Mouse (Mus musculus) gastrocnemius, adult 18-20 months (tissue): ENCODE measurements at regions not wholly inside any gene's neighbourhood (a gene's known extent, or its start where the extent isn't known, plus 50 kb on each side); places are given as distances from the start of the nearest gene placed in this dataset.

Experiments
- DNase-seq: peaks from one replicate; pipeline ENCODE4 v3.0.0; 2021; ENCODE audit warnings: low spot score

DNA sequence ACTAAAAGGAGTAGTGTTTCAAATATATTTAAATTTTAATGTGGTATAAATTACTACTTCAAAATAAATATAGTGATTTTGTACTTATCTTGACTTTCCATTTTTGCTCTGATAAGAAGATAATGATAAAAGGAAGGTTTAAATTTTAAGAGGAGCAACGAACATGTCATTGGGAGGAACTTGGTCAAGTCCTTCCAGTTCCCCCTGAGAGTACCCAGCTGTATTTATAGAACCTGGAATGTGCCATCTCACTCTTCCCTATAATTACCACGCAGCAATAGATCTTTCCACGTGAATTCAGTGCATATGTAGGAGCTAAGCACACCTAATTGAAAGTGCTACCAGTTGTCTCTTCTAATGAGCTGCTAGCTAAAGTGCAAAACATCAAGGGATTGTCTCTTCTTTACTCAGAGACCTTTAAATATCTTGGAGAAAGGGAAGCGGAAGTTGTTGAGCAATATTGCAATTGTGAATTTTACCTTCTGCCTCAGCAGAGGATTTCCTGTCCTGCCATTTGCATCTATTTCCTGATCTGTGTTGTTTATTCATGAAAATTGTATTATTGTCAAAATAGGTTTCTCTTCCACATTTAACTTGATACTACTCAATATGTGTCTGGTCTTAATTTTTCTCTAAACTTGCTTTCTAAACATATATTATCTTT is 1243.0 kb upstream of the Zeb2 start:
- DNase-seq: no peak

DNA sequence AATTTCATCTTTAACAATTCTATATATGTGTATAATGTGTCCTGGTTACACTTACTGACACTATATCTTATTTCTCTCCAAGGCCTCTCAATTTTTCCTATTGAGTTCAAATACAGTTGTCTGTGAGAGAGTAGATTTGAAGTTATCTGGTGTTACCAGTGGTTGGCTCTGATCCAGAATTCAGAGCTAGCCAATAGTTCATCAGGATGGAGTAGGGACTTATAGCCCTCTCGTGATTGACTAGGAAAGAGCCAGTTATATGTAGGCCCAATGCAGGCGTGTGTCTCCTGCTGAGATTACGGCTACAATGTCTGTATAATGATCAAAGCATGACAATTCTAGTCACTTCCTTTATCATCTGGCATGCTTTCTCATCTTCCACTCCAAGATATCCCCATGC is 1241.0 kb upstream of the Zeb2 start:
- DNase-seq: no peak

DNA sequence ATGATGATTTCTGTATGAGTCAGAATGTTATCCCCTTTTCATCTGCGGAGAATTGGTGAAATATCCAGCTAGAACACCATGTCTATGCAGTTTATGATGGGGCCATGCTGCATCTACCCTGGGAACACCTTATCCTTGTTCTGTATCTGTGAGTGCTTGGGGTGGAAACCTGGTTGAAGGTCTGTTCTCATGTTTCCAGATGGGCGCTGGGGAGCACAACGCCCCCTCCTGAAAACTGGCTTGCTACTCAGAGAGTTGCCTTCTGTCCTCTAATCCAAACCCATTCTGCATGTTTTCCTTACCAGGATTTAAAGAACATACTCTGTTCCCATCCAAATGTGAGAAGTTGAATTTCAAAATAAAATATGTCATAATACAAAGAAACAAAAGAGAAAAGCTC is 1239.5 kb upstream of the Zeb2 start:
- DNase-seq: no peak

DNA sequence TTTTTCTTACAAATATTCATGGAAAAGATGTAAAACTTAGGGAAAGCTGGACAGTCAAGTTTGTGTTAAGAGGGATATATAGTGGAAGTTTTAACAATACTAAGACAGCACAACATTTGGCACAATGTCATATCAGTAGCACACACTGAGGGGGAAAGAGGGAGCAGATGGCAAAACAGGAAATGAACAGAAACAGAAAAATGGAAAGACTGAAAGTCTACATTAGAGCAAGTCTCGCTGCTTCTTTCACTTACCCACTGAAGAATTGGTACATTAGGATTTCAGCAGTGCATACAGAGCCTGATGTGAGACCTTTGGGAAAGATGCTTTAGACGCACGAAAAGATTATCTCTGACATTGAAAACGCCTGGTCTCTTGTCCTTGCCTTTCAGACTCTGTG is 1223.5 kb upstream of the Zeb2 start:
- DNase-seq: no peak

DNA sequence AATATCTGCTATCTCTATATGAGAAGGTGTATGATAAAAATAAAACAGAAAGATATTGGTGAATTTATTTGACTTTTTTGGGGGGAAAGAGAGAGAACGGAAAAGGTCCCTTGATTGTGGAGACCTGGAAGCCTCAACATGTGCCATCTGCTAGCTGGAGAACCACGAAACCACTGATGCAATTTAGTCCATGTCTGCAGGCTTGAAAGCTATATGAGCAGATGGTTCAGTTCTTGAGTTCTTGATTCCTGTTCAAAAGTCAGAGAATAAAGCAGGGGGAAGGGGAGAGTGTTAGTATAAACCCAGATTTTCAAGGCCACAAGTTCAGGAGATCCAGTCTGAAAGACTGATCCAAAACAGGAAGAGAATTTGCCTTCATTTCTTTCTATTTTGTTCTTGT is 1199.5 kb upstream of the Zeb2 start:
- no peak for DNase-seq

DNA sequence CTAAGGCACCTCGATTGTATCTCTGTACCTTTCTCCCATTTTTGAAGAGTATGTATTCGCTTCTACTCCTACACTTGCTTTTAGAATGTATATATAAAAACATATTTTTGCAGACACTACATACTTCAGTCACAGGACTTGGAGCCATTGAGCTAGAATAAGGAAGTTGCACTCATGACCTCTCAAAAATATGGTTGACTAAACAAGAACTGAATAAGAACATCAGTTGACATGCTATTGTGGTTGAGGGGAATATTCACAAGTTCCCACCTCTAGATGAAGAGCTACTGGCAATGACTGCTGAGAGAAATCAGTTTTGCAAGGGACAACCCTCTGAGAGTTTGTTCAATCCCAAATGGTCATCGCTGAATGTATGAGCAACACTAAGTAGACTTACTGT is 1198.0 kb upstream of the Zeb2 start:
- no peak for DNase-seq

DNA sequence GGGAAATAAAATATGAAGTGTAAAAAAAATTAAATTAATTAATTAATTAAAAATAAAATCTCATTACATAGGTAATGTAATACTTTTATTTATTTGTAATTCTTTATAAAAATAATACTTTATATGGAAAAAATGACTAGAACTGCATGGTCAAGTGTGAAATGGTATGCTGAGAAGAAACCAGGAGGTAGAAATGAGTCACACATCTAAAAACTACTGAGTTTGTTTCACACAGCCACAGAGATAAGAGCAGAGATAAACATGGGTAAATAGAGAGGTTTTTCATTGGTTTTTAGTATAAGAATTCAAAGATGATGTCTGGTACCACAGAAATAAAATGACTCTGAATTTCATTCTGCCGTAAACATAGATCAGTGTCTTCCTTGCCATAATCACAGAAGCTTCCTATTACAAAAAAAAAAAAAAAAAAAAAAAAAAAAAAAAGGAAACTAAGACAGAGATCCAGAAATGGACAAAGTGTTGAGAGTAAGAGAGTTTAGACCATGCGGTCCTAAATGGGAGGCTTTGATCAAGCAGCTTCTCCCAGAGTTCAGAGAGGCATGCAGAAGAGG is 1190.5 kb upstream of the Zeb2 start:
- no peak for DNase-seq

DNA sequence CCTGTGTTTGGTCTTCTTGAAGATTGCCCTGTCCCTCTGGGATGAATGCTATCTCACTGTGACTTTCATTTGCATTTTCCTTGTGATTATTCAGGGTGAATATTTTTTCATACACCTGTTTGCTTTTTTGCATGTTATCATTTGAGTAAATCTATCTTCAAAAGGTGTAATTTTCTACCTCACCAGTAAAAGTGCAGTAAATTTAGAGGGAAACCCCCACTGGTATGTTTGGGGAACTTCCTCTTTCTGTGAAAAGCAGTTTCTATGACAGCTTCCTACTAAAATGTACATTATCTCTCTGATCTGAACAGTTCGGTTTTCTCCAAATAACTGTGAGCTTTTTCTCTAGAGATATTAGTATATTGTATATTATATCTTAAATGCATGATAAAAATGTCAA is 1185.4 kb upstream of the Zeb2 start:
- no peak for DNase-seq

DNA sequence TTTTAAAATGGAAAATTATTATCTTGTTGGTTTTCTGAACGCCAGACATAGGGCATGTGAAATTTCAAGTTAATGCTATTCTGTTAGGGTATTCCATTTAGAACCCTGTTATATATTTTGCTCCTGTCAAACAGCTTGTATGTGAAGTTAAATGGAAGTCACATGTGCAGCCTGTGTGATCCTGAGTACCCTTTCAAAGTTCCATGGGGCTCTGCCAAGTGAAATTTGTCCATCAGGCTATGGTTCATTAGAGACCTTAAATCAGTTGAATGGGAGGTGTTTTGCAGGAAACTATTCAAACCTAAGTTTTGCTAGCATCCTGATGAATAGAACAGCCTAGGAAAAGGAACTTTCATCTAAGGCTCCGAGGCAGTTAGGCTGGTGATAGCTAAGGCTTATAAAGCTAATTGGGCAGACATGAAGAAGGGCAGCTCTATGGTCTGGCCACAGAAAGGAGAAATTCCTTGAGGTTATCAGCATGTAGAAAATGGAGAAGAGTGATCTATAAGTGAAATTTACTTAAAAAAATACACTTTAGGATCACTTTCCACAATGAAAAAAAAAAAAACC is 1180.2 kb upstream of the Zeb2 start:
- DNase-seq: no peak

DNA sequence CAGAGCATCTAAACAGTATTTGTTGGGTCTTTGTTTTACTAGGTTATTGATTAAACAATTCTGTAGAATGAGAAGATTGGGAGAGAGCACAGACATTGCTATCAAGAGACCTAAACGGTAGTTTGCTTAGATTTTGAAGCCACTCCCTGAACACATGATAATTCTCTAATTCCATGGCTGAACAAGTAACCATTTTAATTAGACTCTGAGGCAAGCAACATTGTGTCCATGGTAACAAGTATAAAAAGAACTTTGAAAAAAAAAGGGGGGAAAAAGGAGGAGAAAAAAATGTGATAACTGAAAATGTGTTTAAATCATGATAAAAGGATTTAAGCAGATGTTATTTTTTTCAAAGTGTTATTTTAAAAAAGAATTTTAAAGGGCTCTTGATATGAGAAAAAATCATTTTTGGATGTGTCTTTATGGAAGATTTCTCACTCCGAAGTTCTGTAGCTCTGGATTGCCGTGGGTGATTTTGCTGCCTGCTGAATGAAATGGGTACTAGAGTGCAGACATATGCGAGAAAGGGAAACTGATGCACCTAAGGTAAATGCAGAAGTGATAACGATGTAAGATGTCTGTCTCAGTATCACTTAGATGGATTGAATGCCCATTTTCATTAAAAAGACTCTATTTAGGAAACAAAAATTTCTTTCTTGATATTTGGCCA is 1166.9 kb upstream of the Zeb2 start:
- no peak for DNase-seq

DNA sequence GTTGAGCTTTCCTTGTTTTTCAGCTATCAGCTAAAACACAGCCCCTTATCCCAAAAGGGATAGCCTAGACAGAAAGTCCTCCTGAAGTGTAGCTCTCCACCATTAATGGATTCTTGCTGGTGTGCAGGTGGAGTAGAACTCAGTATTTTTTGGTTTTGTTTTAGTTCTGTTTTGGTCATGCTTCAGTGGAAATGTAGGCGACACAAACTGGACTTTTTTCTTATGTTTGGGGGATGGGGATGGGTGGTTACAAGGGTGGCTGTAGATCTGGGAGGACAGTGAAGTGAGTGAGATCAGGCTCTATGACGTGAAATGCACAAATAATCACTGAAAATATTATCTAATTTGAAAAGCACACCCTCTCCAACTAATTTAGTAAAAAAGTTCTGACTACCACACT is 1163.6 kb upstream of the Zeb2 start:
- DNase-seq: no peak

DNA sequence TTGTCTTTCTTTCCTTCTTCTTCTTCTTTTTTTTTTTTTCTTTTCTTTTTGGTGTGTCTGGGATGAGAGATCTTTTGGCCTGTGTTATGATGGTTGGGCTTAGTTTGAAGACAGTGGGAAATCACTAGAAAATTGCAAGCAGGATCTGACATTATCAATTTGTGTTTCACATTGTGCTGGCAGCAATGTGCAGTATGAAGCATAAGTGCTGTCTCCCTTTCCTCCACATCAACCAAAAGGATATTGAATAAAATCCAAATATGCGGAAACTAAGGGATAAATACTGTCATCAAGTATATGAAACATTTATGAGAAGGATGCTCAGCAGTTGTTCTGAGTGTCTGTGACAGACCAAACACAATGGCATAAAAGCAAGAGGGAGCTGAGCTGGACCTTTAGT is 1144.4 kb upstream of the Zeb2 start:
- no peak for DNase-seq

DNA sequence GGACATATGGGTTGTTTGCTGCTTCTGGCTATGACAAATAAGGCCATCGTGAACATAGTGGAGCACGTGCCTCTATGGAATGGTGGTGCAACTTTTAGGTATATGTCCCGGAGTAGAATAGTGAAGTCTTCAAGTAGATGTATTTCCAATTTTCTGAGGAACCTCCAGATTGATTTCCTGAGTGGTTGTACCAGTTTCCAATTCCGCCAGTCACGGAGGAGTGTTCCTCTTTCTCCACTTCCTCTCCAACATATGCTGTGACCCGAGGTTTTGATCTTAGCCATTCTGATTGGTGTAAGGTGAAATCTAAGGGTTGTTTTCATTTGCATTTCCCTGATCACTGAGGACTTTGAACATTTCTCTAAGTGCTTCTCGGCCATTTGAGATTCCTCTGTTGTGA is 1134.4 kb upstream of the Zeb2 start:
- no peak for DNase-seq

DNA sequence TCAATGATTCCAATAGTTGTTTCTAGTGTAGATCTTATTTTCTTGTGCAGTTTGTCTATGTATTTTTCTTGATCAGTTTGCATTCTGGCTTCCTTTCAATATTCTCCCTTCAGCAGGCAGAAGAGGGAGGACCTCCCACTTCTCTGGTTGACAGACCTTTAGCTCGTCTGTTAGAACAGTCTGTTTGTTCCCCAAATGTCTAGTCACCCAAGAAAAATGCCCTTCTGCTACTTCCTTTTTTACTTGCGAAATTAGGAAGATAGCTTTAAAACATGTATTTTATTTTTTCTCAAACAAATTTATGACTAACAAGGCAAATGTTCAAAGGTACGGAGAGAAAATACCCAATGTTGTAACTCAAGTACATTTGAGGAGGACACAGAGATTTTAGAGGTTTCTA is 1128.5 kb upstream of the Zeb2 start:
- DNase-seq: no peak

DNA sequence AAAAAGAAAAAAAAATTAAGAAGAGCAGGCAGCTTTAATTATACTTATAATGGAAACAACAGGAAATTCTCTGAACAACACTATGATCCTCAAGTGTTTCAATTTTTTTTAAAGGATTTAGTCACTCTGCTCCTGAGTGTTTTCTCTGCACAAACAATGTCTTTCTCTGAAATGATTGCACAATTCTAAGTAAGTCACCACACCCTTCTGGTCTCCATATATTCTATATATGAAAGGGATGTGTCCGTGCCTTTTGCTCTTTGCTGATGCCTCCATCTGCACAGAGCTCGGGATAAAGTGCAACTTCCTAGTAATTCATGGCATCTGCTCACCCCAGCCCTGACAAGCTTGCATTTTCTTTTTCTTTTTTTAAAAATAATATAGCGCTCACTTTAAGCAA is 1127.5 kb upstream of the Zeb2 start:
- no peak for DNase-seq

DNA sequence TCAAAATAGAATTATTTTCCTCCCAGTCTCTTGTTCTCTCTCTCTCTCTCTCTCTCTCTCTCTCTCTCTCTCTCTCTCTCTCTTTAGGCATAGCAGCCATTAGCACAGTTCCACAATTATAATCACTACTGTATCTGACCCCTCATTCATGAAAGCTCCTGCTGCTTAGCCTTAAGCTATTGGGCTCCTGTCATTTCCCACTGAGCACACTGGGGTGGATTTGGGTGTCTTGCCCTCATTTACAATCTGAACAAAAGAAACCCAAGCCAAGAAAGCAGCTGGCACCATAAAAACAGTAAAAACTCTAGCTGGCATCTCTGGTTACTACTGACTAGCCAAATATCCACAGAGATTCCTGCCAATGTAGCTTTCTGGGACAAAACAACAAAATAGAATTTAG is 1125.6 kb upstream of the Zeb2 start:
- DNase-seq: no peak

DNA sequence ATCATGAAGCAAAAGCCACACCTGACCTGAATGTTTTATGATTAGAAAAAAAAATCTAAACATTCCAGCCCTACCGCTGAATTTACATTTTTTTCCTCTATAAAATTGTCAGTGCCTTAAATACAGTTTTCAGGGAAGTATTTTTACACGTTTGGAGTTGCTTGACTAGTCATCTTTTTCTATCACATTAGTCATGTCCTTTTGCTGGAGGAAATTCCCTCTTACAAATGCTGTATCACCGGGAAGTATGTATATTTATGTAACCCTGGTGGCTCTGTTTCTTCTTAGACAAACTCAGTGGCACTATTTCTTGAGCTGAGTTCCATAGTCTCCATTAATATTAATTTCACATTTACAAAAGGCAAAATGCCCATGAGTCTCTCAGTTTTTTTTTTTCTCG is 1122.7 kb upstream of the Zeb2 start:
- no peak for DNase-seq

DNA sequence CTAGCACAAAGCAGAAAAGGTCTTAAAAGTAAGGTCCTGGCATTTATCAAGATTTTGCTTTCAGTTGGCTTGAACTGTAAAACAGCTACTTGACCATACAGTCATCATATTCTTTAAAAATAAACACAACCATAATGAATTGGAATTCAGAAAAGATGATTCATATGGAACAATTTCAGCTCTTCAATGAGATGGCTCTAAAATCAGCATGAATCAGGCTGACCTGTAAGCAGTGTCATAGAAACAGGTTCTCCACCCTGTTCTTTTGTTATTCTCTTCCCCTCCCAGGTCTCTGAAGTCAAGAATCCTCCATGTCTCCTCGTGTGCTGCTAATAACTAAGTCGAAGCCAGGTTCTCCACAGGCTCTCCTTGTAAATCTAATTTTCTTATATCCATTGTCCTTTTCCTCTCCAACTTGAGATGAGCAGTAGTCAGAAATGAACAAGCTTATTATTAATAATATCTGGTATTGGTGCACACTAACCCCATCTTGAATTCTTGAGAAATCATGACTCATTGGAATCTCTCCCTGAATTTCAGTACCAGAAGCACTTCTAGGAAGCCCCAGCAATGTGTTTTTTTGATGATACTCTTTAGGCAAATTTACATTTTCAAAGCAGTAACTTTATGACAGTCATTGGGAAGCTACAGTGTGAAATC is 1113.7 kb upstream of the Zeb2 start:
- no peak for DNase-seq

DNA sequence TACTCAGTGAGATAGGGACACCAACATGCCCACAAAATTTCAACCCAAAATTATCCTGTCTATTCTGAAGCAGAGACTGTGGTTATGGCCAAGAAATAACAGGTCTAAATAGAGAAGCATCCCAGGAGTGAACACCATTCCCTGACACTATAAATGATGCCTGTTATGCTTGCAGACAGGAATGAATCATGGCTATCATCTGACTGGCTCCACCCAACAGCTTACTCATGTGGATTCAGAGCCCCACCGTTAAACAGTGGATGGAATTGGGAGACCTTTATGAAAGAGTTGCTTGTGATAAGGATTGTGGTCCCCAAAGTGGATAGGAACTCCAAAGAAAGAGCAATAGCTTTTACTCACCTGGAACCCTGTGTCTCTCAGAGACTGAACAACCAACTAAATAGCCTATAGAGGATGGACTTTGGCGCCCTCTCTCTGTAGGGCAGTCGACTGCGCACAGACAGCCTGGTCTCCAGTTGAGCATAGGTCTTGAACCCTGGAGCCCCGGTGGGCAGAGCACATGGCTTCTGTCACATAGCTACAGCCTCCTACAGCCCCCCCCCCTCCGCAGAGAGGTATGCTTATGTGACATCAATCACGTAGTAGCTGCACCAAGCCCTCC is 1101.3 kb upstream of the Zeb2 start:
- DNase-seq: no peak

DNA sequence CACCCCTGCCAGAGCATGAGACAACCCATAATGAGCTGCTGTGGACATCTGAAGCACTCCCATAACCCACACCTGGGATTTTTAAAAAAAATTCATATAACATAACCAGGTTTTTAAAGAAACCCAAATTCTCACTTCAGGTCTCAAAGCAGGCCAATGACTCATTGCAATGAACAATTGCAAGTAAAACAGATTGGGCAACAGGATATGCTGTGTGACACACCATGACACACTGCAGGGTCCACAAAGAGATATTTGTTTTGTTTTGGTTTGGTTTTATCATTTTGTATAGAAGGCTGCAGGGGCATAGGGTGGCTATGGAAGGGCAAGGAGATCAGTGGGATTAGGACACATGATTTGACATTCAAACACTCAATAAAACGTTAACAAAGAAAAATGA is 1082.1 kb upstream of the Zeb2 start:
- no peak for DNase-seq

DNA sequence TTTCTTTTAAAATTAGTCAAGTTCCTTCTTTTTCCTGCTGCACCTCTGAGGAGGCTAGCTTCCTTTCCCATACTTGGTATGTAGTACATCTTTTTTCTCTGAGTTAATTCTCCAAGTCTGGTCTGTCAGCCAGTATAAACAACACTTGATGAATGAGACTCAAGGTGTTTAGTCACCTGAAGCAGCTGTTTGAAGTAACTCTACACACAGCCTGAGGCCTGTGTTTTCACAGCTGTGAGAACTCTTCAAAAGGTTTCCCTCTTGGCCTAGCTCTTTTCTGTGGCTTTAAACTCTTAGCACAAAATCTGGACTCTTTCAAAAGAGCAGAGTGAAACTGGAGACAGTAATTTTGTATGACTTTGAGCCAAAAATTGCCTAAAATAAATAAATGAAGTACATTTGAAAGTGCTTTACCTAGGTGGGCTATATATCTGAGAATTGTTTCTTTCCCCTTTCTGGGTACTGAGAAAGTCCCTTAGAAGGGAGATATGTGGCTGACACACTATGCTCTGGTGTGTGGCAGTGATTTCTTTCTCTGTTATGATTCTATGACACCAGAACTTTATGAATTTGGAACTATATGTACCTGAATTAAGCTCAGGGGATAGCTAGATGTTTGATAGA is 1070.2 kb upstream of the Zeb2 start:
- DNase-seq: no peak

DNA sequence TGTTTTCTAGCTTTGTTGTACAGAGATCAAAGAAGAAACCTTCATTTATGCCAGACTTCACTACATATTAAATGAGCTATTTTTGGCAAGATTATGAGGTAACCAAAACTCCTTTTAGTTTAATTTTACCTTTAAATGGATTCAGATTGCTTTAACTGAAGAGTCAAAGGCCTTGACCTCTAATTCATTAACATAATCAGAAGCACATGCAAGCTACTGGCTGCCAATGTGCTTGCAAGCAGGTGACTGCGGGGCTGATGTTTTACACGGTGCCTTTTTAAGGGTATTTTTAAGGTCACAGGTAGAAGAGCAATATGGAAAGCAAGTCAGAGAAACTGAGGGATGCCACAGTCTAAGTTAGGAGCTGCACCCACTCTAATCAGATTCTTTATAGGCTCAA is 1066.0 kb upstream of the Zeb2 start:
- DNase-seq: no peak
